Mouse (Mus musculus): ENCODE results near the gene Cyp4f13. TPM values are rescaled to one million over a fixed set of nuclear protein-coding genes. Genes with fewer than 3 reads are reported as not detected.

Cyp4f13 gene
- polyA plus RNA-seq (2012; ENCODE audit: insufficient read depth, insufficient read length, low replicate concordance, missing spikeins) = not detected in 2 replicates

- Histone ChIP-seq H3K4me1 (ENCODE audit: control insufficient read depth, insufficient read depth, low read length) (peaks cover 16% of the 10 kb centered on the region), H3K27ac (ENCODE audit: insufficient read depth, low read depth, low read length) (peak within 1 kb of the TSS; percentile 82), H3K4me3 (ENCODE audit: insufficient read depth, low read depth, low read length) (peak within 1 kb of the TSS; percentile 61)
- TF ChIP-seq POLR2A (IDR thresholded peaks at IDR 0.05; ENCODE audit: insufficient read depth, low read depth, low read length) (peak; percentile 47; the same call in 1 of the 2 replicates), CTCF (IDR thresholded peaks at IDR 0.05; ENCODE audit: insufficient read depth, low read depth, low read length) (no peak)
- 5% methylated on average over 12 of the region's 12 CpGs for WGBS
These were observed at the start of gene Cyp4f13 for GRCm38 (mm10) chr17:32947215-32947914. Cyp4f13 (minus strand) TSS chr17:32947402.

DNA sequence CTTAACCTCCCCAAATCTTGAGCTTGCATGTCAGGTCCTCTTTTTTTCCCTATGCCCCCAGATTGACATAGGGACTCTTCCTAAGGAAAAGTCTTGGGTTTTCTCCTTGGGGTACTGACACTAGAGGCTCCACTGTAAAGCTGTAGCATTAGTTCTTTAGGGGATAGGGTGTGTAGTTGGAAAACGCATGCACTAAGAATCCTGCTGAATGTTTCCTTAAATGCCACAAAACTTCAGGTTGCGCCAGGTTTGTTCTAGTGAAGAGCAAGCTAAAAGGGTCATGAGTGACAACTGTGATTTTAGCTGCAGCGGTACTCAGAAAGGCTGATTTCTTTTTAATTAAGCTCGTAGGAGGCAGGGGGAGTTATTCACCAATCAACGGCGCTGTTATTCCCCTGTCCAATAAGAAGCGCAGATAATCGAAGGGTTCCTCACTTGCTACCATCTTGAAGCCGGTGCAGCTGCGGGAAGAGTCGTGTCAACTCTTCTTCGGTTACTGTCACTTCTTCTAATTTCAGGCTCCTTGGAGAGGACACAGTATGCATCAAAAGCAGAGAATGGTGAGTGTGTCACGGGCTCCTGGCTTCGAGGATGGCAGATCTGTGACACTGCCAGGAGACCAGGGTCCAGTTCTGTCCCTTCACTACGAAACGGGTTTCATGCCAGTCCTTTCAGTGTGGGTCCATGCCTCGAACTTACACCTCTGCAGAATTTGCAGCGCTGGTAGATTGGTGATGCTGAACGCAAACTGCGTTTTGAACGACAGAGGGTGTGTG lies 45.7 kb upstream of the Cyp4f13 start, which contains the start of gene Zfp952:
Gene Zfp952 (plus strand): TSS at position 431 of the 776 bp plus-strand sequence.
- Histone ChIP-seq H3K4me3 (ENCODE audit: insufficient read depth, low read depth, low read length) (peak within 1 kb of the TSS; percentile 57), H3K4me1 (ENCODE audit: control insufficient read depth, insufficient read depth, low read length) (peaks cover 6% of the 10 kb centered on the region; the same call in 1 of the 2 replicates), H3K27ac (ENCODE audit: insufficient read depth, low read depth, low read length) (peak within 1 kb of the TSS; percentile 36; the same call in 1 of the 2 replicates)
- WGBS = 1% methylated on average over 21 of the region's 21 CpGs
- no peak for TF ChIP-seq POLR2A (IDR thresholded peaks at IDR 0.05; ENCODE audit: insufficient read depth, low read depth, low read length)

- 54% methylated on average over 12 of the region's 12 CpGs for WGBS
- Histone ChIP-seq H3K4me3 (ENCODE audit: insufficient read depth, low read depth, low read length) (no peak overlapping the region), H3K27ac (ENCODE audit: insufficient read depth, low read depth, low read length) (no peak overlapping the region), H3K4me1 (ENCODE audit: control insufficient read depth, insufficient read depth, low read length) (peaks cover 6% of the 10 kb centered on the region; the same call in 1 of the 2 replicates)
- TF ChIP-seq CTCF (IDR thresholded peaks at IDR 0.05; ENCODE audit: insufficient read depth, low read depth, low read length) (no peak), POLR2A (IDR thresholded peaks at IDR 0.05; ENCODE audit: insufficient read depth, low read depth, low read length) (no peak)
These were observed 44.9 kb upstream of the Cyp4f13 start for GRCm38 (mm10) chr17:32991965-32992698.

DNA sequence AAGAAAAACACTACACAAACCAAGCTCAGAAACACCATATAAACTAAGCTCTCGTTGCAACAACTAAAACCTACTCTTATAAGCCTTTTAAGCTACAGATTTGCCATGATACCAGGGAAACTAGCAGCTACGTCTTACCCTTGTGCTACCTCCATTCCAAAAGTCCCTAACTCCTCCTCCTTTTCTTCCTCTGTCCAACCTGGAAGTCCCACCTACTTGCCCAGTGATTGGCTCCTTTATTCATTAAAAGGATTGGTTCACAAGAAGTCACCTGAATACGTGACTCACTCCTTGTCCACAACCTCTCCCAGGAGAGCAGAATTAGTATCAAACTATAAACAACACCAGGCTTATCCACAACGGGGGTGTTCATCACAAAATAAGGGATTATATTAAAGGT lies 39.1 kb upstream of the Cyp4f13 start:
- 68% methylated on average over 4 of the region's 4 CpGs for WGBS
- H3K4me1 ChIP-seq (ENCODE audit: control insufficient read depth, insufficient read depth, low read length) = no peaks in the 10 kb centered on the region
- TF ChIP-seq POLR2A (IDR thresholded peaks at IDR 0.05; ENCODE audit: insufficient read depth, low read depth, low read length) (no peak), CTCF (IDR thresholded peaks at IDR 0.05; ENCODE audit: insufficient read depth, low read depth, low read length) (no peak)
- no peak overlapping the region for H3K4me3 ChIP-seq (ENCODE audit: insufficient read depth, low read depth, low read length)
- no peak overlapping the region for H3K27ac ChIP-seq (ENCODE audit: insufficient read depth, low read depth, low read length)

DNA sequence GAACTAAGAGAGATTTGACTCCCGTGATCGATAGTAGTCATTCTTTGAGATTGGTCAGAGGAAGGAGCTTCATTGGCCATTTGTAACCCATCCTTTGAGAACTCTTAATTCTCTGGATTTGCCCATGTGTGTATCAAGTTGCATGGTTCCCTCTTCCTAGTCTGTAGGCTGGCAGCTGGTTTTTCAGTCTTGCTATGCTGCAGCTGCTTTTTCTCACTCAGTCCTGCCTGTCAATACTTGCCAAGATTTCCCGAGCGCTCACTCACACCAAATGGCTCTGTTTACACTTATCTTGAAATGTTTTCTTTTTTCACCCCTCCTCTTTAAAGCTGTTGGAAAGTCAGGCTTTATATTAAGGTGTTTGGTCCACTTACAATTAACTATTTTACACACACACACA lies 34.2 kb upstream of the Cyp4f13 start:
- Histone ChIP-seq H3K4me1 (ENCODE audit: control insufficient read depth, insufficient read depth, low read length) (no peaks in the 10 kb centered on the region), H3K27ac (ENCODE audit: insufficient read depth, low read depth, low read length) (no peak overlapping the region), H3K4me3 (ENCODE audit: insufficient read depth, low read depth, low read length) (no peak overlapping the region)
- WGBS = 85% methylated on average over 4 of the region's 4 CpGs
- TF ChIP-seq CTCF (IDR thresholded peaks at IDR 0.05; ENCODE audit: insufficient read depth, low read depth, low read length) (no peak), POLR2A (IDR thresholded peaks at IDR 0.05; ENCODE audit: insufficient read depth, low read depth, low read length) (no peak)

DNA sequence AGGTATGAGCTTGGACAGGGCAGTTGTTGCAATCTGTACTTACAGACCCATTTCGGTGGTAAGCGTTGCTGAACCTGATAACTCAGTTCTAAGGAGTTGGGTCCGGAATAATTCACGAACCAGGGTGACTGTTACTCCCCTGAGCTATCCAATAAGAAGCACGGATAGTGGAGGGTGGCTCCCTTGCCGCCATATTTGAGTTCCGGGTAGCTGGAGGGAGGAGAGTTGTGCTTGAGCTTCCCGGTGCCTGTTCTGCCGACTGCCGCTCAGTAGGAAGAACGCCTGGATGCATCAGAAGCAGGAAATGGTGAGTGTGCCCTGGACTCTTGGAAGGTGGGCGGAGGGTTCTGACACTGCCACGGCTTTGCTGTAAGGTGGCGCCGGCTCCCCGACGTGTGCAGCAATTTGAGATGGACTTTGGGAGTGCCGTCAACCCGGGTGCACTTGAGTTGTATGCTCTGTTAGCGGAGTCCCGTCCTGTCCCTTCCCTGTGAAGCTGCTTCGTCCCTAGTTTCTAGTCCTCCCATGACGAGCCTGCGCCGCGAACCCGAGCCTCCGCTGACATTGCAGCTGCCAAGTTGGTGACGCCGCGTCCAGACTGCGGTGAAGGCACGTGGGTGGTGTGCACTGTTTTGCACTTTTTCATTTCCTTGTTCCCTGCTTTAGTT lies 18.6 kb upstream of the Cyp4f13 start, which contains the start of gene Zfp472:
Gene Zfp472 (plus strand): TSS at position 192 of the 668 bp plus-strand sequence.
- WGBS = under 1% methylated on average over 33 of the region's 33 CpGs
- H3K4me3 ChIP-seq (ENCODE audit: insufficient read depth, low read depth, low read length) = peak within 1 kb of the TSS; percentile 63
- peaks cover 6% of the 10 kb centered on the region for H3K4me1 ChIP-seq (ENCODE audit: control insufficient read depth, insufficient read depth, low read length)
- TF ChIP-seq POLR2A (IDR thresholded peaks at IDR 0.05; ENCODE audit: insufficient read depth, low read depth, low read length) (no peak), CTCF (IDR thresholded peaks at IDR 0.05; ENCODE audit: insufficient read depth, low read depth, low read length) (no peak)
- no peak within 1 kb of the TSS for H3K27ac ChIP-seq (ENCODE audit: insufficient read depth, low read depth, low read length)

DNA sequence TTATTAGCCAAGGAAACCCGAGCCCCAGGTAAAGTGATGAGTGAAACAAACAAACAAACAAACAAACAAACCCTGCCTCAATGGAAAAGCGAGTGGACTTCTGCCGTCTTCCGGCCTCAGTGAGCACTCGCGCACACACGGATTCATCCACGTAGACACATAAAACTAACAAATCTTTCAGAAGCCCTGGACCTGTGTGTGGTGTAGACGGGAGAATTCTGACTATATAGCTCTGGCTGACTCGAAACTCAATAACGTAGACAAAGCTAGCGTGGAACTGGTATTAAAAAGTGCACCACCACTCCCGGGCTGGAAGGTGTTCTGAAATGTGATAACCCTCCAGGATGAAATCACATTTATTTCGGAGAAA lies 18.0 kb upstream of the Cyp4f13 start:
- peak overlapping the region; percentile 63 for H3K4me3 ChIP-seq (ENCODE audit: insufficient read depth, low read depth, low read length)
- no peak for TF ChIP-seq POLR2A (IDR thresholded peaks at IDR 0.05; ENCODE audit: insufficient read depth, low read depth, low read length)
- no peak for TF ChIP-seq CTCF (IDR thresholded peaks at IDR 0.05; ENCODE audit: insufficient read depth, low read depth, low read length)
- WGBS = under 1% methylated on average over 14 of the region's 14 CpGs
- peaks cover 6% of the 10 kb centered on the region for H3K4me1 ChIP-seq (ENCODE audit: control insufficient read depth, insufficient read depth, low read length)
- H3K27ac ChIP-seq (ENCODE audit: insufficient read depth, low read depth, low read length) = no peak overlapping the region

DNA sequence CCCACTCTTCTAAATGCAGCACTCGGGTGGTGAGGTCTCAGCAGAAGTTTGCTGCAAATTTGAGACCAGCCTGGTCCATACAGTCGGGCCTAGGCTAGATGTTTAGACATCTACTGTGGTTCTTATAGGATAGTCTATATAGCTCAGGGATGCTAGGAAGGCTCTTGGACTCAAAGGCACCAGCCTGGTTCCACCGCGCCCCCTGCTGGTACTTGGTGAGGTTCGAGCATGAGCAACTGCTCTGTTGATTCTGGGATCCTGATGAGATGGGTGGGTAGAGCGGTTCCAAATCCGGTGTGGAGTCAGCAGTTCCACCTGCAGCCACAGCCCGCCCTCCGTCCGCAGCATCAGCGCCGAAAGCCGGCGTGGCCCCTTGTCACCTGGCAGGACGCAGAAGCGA lies 4.2 kb upstream of the Cyp4f13 start:
- peaks cover 13% of the 10 kb centered on the region for H3K4me1 ChIP-seq (ENCODE audit: control insufficient read depth, insufficient read depth, low read length)
- 29% methylated on average over 16 of the region's 16 CpGs for WGBS
- peak; percentile 53; the same call in 1 of the 2 replicates for TF ChIP-seq CTCF (IDR thresholded peaks at IDR 0.05; ENCODE audit: insufficient read depth, low read depth, low read length)
- TF ChIP-seq POLR2A (IDR thresholded peaks at IDR 0.05; ENCODE audit: insufficient read depth, low read depth, low read length) = no peak
- peak overlapping the region; percentile 17; the same call in 1 of the 2 replicates for H3K4me3 ChIP-seq (ENCODE audit: insufficient read depth, low read depth, low read length)
- H3K27ac ChIP-seq (ENCODE audit: insufficient read depth, low read depth, low read length) = no peak overlapping the region

Measured in olfactory bulb, adult 2 months (tissue).